Mouse (Mus musculus): ENCODE data around the gene Pawr.
A peak's percentile ranks its signal among the peaks of the same experiment; 100 is the strongest.
"Not testable (repeated sequence)": the region's sequence is repeated elsewhere in the genome, so short reads cannot be mapped to it uniquely, and the experiment has no call there.

The Pawr gene

DNA sequence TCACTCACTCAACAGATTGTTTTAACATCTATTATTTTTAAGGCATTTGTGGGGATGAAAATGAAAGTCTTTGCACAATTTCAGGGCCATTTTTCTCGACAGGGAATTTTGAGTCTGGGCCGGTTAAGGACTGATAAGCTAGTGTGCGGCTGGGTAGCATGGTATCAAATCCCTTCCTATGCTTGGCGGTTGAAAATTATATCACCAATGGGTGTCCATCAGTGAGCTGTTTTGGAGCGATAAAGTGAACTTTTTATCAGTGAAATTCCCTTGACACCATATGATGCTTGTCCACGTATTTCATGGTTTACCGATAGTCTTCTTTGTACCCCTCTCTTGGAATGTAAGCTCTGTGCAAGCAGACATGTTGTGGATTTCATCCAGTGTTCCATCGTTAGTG lies 17.5 kb upstream of the Pawr start:
- DNase-seq: no peak

DNA sequence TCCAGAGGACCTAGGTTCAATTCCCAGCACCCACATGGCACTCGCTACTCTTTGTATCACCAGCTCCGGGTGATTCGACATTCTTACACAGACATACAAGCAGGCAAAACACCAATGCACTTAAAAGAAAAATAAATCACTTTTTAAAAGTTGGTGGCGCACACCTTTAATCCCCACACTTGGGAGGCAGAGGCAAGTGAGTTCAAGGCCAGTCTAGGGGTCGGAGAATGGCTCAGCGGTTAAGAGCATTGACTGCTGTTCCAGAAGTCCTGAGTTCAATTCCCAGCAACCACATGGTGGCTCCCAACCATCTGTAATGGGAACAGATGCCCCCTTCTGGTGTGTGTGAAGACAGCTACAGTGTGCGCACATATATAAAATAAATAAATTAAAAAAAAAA lies 16.7 kb upstream of the Pawr start:
- DNase-seq: no peak

DNA sequence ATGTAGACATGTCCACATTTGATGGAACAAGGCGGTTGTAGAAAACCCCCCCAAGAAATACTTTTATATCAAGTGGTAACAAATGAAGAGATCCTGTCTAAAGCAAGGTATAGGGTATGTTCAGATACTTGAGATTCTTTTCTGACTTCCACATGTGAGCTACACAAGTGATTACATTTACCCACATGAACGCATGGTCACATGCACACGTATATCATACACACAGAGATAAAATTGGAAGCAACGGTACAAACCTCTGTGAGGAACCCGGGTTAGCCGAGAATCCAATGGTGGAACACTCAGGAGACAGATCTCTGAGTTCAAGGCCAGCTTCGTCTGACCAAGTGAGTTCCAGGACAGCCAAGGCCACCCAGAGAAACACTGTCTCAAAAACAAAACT lies 3.6 kb upstream of the Pawr start:
- DNase-seq: no peak

DNA sequence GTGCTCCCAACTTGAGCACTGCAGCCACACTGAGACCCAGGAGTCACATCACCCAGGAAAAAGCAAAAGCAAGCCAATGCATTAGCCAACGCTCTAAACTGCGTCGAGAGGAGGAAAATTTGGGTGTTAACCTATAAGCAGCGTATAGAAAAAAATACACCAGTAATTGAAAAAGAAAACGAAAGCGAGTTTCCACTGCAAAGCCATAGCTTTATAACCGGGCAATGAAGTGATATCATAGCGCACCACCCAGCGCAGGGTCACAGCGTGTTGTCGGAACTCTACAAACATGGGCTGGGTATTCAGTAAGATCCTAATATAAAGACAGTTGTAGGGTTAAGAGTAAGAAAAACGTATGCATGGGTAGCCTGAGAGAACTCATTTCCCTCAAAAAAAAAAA lies 2.9 kb upstream of the Pawr start:
- no peak for DNase-seq

DNA sequence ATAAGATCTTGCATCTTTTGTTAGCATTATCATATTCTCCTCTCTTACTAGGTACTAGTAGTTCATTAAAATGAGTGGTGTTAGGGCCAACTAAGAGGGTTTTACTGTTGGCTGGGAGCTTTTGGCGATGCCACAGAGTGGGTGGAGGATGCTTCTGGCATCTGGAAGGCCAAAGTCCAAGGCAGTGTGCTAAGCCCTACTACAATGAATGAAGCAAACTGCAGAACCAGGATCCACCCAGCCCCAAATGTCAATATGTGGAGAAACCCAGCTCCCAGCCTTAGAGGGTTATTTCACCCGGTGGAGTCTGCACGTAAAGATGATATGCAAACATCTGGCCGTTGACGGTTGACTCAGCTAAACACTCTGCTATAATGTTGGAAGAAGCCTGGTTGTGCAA lies 2.1 kb upstream of the Pawr start:
- no peak for DNase-seq

DNA sequence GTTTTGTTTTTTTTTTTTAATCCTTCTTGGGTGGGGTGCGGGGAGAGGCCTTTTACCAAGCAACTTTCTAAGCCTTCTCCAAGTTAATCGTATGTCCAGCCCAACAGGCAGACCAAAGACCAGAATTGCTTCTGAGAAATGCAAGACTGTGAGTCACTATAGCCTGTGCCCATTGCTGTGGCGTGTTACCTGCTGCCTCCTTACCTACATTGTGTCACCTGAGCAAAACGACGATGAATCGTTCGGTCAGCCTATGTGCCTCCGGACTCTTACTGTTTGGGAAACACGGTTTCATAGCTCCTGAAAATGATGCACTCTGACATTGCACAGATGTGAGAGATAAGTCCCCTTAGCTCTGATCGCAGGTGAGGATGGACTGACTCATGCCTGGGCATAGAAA lies 957 bp upstream of the Pawr start:
- DNase-seq: no peak

DNA sequence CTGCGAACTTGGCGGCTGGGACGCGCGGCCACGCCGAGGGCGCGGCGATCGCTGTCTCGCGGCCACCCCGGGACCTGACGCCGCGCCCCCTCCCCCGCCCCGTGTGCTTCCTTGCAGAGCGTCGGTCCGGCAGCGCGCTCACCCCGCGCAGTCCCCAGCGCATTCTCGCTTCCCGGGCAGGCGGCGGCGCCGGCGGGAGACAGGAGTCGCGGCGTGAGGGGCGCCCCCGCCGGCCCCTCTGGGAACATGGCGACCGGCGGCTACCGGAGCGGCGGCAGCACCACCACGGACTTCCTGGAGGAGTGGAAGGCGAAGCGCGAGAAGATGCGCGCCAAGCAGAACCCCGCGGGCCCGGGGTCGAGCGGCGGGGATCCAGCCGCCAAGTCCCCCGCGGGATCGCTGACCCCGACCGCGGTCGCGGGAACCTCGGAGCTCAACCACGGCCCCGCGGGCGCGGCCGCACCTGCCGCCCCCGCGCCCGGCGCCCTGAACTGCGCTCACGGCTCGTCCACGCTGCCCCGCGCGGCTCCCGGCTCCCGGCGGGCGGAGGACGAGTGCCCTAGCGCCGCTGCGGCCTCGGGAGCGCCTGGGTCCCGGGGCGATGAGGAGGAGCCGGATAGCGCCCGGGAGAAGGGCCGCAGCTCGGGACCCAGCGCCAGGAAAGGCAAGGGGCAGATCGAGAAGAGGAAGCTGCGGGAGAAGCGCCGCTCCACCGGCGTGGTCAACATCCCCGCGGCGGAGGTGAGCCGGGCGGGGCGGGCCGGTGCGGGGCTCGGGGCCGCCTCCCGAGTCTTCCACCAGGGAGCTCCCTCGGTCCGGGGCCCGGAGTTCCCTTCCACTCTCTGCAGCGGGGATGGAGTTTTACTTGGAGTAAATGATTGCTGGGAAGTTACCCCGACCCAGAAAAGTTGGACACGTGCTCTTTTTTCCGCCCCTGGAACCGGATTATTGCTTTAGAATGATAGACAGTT lies 935 bp downstream of the Pawr start:
- peak; percentile 37 for DNase-seq

DNA sequence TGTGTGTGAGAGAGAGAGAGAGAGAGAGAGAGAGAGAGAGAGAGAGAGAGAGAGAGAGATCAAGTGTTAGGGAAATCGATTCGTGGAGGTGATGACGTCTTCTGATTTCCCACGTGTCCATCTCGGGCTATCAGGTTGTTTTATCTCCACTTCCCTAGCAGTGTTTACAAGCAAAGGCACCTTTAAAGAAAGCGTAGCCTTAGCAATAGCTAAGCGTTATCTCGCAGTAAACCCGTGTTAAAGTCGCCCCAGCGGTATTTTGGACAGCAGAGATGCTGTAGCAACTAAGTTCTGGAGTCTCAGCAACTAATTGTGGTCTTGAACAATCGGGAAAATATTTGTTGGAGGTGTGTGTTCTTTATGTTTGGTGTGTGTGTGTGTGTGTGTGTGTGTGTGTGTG lies 1.7 kb downstream of the Pawr start:
- no peak for DNase-seq

DNA sequence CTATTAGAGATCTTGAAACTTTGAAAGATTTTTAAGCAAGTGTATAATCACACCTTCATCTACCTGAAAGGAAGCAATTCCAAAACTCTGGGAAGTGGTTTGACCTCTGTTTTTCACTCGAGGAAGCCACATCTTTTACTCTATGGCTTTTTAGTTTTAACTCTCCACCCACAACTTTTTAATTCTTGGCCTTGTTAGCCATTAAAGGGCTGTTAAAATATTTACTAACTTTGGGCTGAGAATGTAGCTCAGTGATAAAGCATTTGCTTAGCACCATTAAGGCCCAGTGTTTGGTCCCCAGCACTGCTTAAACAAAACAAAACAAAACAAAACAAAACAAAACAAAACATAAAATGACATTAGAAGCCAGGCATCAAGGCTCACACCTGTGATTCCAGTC lies 2.2 kb downstream of the Pawr start:
- no peak for DNase-seq

DNA sequence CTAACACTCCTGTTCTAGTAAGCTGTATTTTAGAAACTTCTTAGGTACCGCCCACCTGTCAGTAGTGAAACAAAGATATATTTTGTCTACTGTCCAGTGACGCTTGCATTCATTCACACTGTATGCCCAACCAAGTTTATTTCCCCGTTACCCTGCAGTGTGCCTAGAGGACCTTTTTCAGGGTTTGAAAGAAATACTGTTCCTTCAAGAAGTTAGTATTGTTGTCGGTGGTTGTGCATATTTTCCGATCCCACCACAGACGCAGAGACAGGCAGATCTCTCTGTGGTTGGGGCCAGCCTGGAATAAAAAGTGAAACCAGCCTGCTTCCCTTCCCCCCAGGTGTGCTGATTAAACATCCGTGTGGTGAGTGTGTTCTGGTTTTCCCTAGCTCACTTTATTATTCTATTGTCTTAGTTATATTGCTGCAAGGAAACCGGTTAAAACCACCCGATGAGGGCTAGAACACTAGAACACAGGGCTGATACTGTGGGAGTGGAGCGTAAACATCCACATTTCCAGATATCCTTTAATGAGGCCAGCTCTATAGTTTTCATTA lies 3.9 kb downstream of the Pawr start:
- DNase-seq: no peak

DNA sequence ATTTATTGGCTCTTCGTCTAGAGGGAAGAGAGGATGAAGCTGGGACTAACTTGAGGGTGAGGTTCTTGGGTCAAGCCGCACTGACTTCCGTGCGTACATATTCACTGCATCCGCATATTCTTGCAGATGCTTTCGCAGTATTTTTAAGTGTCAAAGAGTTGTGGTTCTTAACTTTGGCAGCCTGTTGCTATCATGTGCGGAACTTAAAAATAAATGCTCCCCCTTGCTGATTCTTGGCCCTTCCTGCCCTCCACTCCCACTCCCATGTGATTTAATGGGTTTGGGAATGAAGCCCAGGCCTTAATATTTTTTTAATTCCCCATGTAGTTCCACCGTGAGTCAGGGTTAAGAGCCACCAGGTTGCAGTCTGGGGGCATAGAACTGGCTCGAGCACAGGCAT lies 4.7 kb downstream of the Pawr start:
- DNase-seq: no peak

DNA sequence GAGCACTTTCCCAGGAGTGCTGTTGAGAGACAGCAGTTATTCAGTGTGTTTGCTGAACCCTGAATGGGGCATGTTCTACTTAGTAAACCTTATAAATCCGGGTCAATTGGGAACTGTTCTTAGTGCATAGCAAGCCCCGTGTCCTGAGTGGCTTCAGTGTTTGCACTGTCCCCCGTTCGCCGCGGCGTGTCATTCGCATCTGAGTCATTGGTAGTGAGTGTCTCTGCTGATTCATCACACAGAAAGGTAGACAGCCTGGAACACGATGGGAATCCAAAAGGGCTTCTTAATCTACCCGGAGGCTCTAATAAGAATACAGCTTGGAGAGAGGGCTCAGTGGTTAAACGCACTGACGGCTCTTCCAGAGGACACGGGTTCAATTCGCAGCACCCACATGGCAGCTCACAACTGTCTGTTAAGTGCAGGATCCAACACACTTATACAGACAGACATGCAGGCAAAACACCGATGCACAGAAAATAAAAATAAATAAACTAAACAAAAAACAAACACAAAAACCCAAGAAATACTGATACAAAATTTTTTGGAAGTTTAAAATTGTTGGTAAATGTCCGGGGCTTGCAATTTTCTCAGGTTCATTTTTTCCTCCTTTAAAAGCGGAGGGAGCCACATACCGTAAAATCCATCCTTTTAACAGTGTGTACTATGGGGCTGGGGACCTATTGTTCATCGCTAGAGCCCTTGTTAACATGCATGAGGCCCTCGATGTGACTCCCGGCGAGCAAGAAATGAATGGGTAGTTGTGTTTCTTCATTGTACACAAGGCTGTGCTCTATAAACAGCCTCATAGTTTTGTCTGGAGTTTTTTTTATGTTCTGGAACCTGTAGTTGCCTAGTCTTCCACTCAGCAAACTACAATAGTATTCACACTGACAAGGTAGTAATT lies 6.4 kb downstream of the Pawr start:
- no peak for DNase-seq

DNA sequence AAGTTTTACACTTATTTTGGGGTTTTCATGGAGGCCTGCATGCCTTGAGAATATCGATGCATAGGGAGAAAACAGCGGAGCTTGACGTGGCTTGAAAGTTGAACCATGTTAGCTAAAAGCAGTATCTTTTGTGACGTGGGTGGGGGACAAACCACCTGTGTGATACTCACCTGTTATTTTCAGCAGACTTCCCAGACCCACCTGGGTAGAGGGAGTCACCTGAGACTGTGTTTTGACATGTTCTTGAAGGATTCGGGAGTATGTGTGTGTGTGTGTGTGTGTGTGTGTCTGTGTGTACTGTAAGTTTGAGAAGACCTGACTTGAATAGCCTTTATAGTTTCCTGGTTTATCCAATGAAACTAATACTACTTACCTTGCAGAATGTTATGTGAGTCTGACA lies 7.2 kb downstream of the Pawr start:
- DNase-seq: no peak

DNA sequence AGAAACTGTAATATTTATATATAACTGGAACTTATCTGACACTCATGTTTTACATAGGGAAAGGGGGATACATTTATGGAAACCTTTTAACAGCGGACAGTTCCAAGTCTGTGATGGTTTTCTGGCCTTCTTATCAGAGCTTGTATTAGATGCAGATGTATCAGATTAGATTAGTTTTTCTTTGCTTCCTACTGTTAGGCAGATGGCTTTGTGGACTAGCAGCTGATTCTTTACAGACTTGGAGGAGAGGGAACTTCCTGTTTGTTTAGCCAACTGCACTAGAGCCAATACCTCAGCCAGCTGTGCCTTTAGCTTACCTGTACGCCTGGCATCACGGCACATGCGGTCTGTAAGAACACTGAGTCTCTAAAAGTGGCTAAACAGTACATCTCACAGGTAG lies 8.0 kb downstream of the Pawr start:
- DNase-seq: no peak

DNA sequence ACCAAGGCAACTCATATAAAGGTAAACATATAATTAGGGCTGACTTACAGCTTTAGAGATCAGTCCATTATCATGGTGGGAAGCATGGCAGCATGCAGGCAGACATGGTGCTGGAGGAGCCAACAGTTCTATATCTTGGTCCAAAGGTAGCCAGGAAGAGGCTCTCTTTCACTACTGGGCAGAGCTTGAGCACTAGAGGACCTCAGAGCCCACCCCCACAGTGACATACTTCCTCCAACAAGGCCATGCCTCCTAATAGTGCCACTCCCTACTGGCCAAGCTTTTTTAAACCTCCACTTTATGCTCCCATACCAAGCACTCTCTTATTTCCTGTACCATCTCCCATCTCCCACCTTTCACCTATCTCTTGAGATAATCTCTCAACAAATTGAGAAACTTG lies 11.8 kb downstream of the Pawr start:
- no peak for DNase-seq

DNA sequence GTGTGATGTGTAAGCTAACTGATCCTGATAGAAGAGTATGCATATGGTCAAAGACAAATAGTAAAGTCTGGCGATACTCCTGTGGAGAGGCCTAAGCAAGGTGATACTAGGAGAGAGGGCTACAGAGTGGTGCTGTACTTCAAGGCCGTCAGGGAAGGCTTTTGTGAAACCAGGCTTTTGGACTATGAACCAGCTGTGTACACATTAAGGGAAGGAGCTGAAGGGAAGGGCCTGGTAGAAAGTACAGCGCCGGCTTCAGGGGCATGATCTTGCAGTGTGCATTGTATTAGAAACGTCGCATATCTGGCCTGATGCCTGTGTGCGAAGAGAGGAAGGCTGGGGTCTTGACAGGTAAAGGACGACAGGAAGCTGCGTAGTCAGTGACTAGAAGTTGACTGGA lies 13.2 kb downstream of the Pawr start:
- no peak for DNase-seq

DNA sequence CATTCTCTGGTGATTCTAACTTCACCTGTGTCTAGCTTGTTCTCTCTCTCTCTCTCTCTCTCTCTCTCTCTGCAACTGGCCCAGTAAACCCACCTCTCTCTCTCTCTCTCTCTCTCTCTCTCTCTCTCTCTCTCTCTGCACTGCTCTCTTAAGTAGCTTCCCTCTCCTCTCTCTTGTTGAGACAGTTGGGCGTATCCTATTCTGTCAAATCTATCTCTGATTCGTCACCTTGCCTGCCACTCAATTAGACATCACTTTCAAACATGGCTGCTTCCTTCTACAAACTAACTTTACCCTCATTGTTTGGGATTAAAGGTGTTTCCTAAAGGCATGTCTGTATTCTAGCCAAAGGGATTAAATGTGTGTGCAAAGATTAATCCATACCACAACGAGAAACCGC lies 14.4 kb downstream of the Pawr start:
- DNase-seq: not testable (repeated sequence)

DNA sequence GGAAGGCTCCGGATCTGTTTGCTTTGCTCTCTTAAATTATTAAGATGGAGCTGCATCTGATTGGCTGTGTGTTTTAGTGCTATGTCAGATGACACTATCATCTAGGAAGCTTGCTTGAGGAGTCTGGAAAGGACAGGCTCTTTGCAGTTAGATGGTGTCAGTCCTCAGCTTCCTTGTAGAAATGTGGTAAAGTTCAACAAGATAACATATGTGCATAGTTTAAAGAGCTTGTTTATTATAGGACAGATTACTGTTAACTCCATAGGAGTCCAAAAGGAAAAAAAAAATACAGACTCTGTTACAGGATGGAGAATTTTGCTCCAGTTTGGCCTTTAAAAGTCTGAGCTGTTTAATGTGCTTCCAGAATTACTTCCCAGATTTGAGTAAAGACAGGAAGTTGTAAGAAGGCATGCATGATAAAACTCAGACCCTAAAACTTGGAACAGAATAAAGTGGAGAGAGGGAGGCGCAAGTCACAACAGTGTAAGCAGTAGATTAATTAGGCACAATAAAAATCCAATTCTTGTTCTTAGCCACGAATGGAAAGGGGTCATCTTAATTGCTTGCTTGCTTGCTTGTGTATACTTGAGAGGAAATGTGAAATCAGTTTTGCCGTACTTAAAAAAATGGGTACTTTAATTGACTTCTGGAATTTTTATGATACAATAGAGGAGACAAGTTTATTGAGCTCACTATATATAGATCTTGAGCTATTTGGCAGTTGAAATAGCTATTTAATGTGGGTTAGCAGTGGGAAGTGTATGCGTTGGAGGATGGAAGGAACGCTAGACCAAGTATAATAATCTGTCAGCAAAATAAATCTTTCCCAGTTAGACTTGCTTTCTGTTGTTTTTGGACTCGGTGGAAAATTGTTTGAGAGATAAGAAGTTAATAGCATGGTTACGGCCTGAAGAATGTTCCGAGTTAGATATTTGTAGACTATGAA lies 18.5 kb downstream of the Pawr start:
- no peak for DNase-seq

DNA sequence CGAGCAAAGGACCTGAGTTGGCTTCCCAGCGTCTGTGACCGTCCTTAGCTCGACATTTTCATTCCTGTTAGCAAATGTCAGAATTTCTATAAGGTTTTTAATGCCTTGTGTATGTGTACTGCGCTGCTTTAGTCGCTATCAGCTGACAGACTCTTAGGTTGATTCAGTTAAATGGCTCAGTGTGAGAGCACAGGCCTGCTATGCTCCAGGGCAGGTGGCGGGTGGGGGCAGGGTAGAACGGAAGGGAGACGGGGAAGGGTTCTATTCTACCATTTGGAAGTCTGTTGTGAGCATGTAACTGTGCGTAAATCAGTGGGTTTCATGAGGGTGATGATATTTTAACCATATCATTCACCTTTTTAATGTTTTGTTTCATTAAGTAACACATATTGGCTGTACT lies 21.0 kb downstream of the Pawr start:
- DNase-seq: no peak

DNA sequence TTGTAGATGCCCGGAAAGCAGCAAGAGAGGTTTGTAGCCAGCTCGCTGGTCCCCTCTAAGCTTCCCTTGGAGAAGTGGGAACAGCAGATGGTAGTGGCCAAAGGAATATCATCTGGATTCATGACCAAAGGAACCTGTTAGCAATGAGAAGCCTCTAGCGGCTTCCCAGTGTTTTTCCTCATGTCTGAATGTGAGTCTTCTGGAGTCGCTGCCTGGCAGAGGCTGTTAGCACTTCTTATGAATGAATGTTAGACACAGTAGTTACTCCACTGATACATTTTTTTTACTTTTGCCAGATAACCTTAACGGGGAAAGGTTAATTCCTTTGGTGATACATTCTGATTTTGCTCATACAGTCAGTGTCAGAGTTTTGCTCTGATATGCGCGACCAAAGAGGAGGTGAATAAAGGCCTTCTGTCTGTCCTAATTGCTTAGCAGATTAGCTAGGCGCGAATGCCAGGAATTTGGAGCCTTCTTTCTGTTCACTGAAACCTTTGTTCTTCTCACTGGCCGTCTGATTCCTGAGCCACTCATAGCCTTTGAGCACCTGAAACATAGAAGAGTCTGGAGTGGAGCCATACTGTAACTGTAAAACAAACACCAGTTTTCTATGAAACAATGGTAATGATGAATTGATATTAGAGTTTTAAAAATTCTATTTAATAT lies 22.9 kb downstream of the Pawr start:
- DNase-seq: no peak

DNA sequence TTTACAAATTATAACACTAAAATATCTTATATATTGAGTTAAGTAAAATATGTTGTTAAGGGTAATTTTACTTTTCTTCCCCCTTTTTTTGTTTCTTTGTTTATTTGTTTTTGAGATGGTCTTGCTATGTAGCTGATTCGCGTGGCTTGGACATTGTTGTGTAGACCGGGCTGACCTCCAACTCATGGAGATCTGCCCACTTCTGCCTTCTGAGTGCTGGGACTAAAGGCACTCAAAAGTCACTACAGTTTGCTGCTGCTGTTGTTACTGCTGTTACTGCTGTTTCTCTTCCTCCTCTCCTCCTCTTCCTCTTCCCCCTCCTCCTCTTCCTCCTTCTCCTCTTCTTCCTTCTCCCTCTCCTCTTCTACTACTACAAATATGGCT lies 23.5 kb downstream of the Pawr start:
- DNase-seq: no peak

DNA sequence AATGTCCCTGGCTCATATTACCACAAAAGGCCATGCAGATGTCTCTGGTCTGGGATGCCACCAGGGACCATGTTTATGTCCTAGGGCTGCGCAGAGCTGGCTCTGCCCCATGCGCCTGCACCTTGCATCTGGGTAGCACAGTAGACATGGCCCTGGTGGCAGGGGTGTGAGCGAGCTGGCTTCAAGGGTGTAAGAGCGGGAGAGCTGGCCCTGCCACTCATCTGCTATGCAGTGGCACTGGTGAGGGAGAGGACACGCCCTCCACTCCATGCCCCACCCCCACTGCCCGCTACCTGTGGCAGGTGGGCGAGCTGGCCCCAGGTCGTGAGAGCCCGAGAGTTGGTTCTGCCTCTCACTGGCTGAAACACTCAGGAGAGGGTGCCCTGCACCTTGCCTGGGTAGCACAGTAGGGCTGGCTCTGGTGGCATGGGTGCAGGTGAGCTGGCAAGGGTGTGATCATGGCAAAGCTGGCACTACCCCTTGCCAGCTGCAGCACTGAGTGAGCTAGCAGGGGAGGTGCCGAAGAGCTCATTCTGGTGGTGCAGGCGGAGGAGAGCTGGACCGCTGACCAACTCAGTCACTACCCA lies 24.8 kb downstream of the Pawr start:
- DNase-seq: no peak

All from right cerebral cortex, postnatal 14 days (tissue).